Mouse (Mus musculus) inflammation-experienced regulatory T-cells, adult 6 months (primary cell): ENCODE results near the gene Phactr1. TPM values are rescaled to one million over a fixed set of nuclear protein-coding genes. Genes with fewer than 3 reads are reported as not detected.

Experiments used
- ATAC-seq: one replicate; pipeline ENCODE4 v1.8.0; 2017
- polyA plus RNA-seq, 3 experiments: library from polyadenylated mRNA; unstranded; fragments of 100-300 nt; shearing (Covaris generic); gene quantifications; one replicate each; pipeline ENCODE4 v1.2.1; 2017

Phactr1 gene
- polyA plus RNA-seq, 3 experiments from 2014 or later = 0.58 TPM; not detected in 2

DNA sequence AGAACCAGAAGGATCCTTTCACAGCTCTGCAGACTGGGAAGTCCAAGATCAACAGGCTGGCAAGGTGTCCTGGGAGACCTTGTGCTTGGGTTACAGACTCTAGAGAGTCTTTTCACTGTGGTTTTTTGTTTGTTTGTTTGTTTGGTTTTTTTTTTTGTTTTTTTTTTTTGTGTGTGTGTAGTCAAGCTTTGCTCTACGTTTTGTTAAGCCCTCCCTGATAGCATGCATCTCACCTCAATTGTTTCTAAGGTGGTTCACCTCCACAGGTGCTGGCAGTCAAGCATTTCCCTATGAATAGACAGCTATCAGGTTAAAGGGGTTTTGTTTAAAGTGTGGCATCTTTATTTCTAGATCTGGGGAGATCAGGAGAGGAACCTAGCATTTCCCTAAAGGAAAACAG, 191.7 kb downstream of the Phactr1 start:
- ATAC-seq = no peak

DNA sequence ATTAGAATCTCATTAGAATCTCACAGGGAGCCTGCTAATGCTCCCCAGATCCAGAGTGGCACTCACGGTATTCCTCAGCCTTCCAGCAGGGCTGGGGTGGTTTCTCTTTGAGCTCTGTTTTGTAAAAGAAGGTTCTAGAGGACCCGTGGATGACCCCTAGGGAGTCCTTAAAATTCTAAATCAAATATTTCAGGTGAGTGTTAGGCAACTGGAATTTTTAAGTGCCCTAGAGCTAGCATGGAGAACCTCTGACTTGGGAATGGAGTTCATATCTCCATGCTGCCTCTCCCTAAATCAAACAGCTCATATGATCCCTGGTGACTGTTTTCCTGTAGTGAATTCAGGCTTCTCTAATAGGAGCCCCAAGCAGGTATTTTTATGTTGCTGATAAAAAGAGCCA, 197.9 kb downstream of the Phactr1 start:
- ATAC-seq = no peak

- no peak for ATAC-seq
Observed at GRCm38 (mm10) chr13:42884033-42884724, 203.8 kb downstream of the Phactr1 start.

DNA sequence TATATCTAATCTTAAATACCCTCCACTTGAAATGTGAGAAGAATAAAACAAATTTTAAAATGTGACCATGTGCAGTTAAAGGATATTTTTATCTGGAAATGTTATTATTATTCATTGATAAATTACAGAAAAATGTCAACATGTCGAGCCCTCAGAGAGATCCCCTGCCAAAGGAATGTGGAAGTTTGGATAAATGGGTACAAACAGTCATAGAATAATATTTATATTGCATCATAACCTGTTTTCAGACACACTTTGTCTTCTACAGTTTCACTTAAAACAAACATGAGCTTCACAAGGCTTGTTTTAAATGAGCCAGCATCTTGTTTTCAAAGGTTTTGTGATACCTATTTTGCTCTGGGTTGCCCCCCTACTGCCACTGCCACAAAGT, 204.3 kb downstream of the Phactr1 start:
- no peak for ATAC-seq

DNA sequence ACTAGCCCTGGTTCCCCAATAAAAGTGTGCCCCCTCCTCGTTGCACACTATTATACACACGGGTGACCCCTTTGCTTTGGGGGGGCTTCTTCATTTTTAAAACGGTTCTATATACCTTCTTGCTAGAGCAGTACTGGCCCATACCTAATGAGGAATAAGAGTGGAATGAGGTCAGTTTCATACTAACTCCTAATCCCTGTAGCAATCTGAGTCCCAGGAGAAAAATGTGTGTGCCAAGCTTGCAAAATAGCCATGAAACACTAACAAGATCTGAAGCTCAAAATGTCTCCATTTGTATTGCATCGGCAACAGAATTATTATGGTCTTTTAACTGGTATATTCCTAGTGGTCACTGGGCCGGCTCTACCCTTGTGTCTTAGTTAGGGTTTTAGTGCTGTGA, 207.3 kb downstream of the Phactr1 start:
- no peak for ATAC-seq

DNA sequence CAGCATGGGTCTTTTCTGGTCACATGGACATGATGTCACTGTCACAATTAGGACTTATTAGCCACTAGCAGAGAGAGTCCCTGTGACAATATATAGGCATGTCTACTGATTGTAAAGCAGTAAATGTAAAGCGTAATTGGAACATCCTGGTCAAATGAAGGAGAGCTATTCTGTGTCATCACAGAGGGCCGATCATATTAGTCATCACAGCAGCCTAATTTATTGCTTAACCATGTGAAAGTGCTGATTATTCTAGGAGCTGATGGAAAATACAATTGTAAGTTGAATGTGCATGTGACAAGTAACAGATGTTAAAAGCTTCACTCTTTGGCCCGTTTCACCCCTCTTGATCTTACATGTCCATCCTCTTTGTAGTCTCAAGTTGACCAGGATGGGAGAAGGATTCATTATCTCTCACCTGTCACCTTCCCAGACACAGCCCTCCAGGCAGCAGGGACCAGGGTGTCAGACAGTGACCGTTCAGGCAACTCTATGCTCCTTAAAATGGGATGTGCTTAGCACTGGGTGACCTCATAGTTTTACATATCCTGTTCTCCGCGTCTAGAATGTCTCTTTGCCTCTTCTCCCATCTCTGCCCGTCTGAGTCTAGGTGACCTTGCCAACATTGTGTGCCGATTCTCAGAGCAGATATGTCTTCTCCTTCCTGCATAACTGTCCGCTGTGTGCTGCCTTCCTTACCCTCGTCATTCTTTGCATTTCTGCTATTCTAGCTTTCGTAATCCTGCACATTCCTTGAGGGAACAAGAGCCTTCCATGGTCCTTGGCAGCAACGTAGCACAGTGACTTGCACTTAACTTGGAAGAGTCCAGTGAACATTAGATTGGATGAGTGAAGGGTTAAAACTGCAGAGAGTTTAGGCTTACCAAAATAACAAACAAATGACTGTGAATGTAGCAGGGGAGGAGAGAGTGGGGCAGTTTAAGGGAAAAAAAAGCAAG, 209.4 kb downstream of the Phactr1 start:
- no peak for ATAC-seq

DNA sequence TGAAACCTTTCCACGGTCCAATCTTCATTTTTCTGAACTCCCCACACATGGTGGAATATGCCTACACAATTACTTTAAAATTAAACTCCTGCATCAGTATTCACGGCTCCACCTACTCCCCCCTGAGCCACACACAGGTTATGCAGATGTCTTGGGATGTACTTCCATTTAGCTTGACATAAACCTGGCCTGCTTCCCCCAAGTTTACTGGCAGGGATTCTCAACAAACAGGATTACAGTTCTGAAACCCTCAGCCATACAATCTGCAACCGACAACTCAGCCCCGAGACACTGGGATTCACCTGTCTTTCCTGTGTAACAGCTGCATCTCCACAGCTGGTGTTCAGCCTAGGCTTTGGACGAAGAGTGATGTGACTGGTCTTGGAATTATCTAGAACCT, 210.2 kb downstream of the Phactr1 start:
- ATAC-seq = no peak

GRCm38 (mm10) chr13:42894016-42894415, 213.6 kb downstream of the Phactr1 start:
- no peak for ATAC-seq

- no peak for ATAC-seq
Observed at GRCm38 (mm10) chr13:42894598-42894997, 214.2 kb downstream of the Phactr1 start.

DNA sequence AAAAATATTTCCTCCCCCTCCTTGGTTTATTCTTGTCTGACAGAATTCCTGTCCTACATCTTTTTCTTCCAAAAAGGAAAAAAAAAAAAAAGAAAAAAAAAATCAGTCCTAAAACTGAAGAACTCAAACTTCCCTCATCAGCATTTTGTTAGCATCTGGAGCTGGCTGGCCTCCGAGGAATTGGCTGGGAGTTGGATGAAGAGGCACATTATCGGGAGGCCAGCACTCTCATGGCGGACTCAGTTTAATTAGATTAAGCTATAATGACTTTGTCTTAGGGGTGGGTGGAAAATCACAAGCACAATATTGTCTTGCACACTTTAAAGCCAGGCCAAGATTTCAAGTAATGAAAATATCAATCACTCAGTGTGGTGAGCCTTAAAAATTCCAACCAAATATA, 215.6 kb downstream of the Phactr1 start:
- ATAC-seq = no peak

DNA sequence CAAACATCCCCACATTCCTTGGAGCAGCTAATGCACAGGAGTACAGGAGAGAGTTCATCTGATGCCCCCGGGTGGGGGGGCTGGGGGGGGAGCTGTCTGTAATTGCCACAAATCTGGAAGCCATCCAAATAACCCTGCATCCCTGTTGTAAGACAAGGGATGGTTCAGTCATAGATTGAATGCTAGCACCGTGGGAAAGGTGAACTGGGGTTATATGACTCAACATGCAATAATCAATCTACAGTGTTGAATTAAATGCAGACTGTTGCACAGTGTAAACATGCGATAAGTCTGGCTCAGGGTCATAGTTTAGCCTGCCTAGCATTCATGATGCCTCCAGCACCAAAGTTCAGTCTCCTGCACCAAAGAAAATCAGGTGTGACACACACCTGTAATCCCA, 219.2 kb downstream of the Phactr1 start:
- ATAC-seq = no peak

DNA sequence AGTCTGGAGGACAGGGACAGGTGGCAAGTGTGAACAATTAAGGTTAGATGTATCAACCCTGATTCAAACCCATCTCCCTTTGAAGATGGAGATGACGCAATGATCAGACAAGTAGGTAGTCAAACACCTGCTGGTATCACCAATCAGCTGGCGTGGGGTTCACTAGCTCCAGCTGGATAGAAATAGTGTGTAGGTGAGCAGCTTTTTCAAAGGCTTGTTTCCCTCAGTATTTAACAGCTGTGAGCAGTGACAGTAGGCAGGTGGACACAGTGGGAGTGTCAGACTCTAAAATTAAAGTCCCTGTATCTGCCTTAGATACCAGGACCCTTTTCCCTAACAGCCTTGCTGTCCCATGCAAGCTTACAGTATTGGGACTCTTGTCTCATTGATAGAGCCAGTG, 221.4 kb downstream of the Phactr1 start:
- no peak for ATAC-seq

GRCm38 (mm10) chr13:42902859-42903258, 222.4 kb downstream of the Phactr1 start:
- ATAC-seq = no peak

GRCm38 (mm10) chr13:42905818-42906217, 225.4 kb downstream of the Phactr1 start:
- ATAC-seq = no peak

- ATAC-seq = no peak
Observed at GRCm38 (mm10) chr13:42906990-42907389, 226.6 kb downstream of the Phactr1 start.

- ATAC-seq = no peak
Observed at GRCm38 (mm10) chr13:42915081-42915480, 234.7 kb downstream of the Phactr1 start.

DNA sequence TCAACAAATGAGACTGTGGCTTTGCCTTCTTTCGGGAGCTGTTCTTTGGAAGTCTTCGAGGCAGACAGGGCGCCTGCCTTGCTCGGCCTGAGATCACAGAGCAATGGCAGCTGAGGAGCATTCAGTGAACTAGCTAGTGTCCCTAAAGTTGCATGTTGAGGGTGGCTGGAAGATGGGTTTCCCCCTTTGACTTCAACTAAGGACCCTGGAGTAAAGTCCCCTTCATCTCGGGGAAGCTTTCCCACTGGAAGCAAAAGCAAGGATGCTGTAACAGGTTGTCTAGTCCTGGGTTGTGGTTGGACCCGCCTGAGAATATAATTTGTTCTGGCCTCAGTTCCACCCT, 235.4 kb downstream of the Phactr1 start:
- ATAC-seq = no peak

- ATAC-seq = no peak
Observed at GRCm38 (mm10) chr13:42916194-42917033, 236.0 kb downstream of the Phactr1 start.

GRCm38 (mm10) chr13:42917251-42917650, 236.8 kb downstream of the Phactr1 start:
- ATAC-seq = no peak

GRCm38 (mm10) chr13:42920062-42920461, 239.6 kb downstream of the Phactr1 start:
- no peak for ATAC-seq

- ATAC-seq = no peak
Observed at GRCm38 (mm10) chr13:42921769-42922450, 241.5 kb downstream of the Phactr1 start.

- ATAC-seq = no peak
Observed at GRCm38 (mm10) chr13:42927778-42928177, 247.4 kb downstream of the Phactr1 start.
